Mouse (Mus musculus): ENCODE measurements at regions not wholly inside any gene's neighbourhood (a gene's known extent, or its start where the extent isn't known, plus 50 kb on each side); places are given as distances from the start of the nearest gene placed in this dataset.

DNA sequence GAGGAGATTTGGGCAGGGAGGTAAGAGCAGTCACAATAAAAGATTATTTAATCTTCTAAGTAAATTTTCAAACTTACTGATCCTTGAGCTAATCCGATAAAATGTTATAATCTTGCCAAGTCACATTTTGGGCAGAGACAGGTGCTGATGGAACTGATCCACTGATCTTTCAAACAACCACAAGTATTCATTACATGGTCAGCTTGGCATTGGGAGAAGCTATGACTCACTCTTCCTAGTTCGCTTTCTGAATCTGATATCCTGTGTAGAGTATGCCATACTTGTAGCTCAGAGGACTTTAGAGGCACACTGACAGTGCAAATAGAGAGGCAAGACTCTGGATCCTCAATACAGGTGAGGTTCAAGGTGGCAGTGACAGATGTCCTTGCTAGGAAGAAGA is 142.4 kb upstream of the Col1a2 start:
- Histone ChIP-seq H3K27ac (ENCODE audit: low read length) (no peak overlapping the region), H3K9ac (replicated peaks; ENCODE audit: low read depth, low read length) (no peak overlapping the region), H3K36me3 (ENCODE audit: control insufficient read depth, insufficient read depth, low read length) (no peaks in the 10 kb centered on the region), H3K27me3 (ENCODE audit: control insufficient read depth, insufficient read depth, low read length) (no peaks in the 10 kb centered on the region), H3K9me3 (ENCODE audit: control insufficient read depth, low read depth, low read length) (no peaks in the 10 kb centered on the region), H3K4me1 (ENCODE audit: control insufficient read depth, insufficient read depth, low read length) (no peaks in the 10 kb centered on the region), H3K4me2 (replicated peaks; ENCODE audit: low read depth, low read length) (no peak overlapping the region), H3K4me3 (ENCODE audit: low read depth, low read length) (no peak overlapping the region)
- no peak for ATAC-seq (ENCODE audit: insufficient number of reproducible peaks, insufficient read depth, low FRiP score, low read depth)
- WGBS, result 89% methylated on average over 2 of the region's 2 CpGs

DNA sequence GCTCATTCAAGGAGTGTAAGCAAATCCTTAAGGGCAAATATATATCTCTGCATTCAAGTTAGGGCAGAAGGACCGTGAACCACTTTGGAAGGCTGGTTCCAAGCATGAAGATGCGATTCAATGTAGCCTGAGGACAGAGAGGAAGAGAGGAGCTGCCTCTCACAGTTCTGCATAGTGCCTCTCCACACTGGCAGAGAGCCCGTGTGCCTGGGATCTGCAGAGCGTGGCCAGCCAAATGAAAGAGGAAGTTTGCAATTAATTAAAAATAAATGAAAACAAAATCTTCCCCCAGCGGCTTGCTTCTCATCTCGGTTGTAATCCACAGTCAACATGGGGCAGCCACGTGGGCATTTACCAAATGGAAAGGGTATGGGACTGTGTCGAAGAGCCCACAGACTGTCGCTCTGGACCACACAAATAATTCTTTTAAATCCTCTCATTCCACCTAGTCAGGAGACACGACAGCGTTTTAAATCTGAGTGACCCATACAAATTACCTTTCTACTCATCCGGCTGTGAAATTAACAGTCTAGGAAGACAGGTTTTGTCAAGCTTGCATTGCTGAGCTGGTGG is 129.1 kb upstream of the Col1a2 start:
- H3K4me1 ChIP-seq (ENCODE audit: control insufficient read depth, insufficient read depth, low read length), result 0 out of 2 replicates have a peak, but pooled peaks cover 1% of the 10 kb centered on the region
- H3K27me3 ChIP-seq (ENCODE audit: control insufficient read depth, insufficient read depth, low read length), result no peaks in the 10 kb centered on the region
- no peak overlapping the region for H3K4me3 ChIP-seq (ENCODE audit: low read depth, low read length)
- H3K4me2 ChIP-seq (replicated peaks; ENCODE audit: low read depth, low read length), result no peak overlapping the region
- H3K9ac ChIP-seq (replicated peaks; ENCODE audit: low read depth, low read length), result no peak overlapping the region
- WGBS, result 64% methylated on average over 12 of the region's 12 CpGs
- no peaks in the 10 kb centered on the region for H3K36me3 ChIP-seq (ENCODE audit: control insufficient read depth, insufficient read depth, low read length)
- no peak overlapping the region for H3K27ac ChIP-seq (ENCODE audit: low read length)
- H3K9me3 ChIP-seq (ENCODE audit: control insufficient read depth, low read depth, low read length), result no peaks in the 10 kb centered on the region
- no peak for ATAC-seq (ENCODE audit: insufficient number of reproducible peaks, insufficient read depth, low FRiP score, low read depth)

DNA sequence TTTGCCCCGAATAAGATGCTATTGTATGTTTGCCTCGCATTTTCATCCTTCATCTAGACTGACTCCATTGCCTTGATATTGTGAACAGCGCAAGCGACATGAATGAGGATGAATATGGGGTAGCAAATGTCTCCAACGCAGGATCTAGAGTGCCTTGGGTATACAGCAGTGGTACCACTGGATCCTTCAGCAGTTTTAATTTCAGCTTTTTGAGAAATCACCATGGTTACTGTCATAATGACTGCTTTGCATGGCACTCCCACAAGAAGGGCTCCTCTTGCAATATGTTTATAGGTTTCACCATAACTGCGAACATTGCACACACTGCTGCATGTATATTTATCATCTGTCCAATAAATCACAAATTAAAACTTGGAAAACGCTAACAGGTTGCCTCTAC is 107.8 kb upstream of the Col1a2 start:
- H3K9ac ChIP-seq (replicated peaks; ENCODE audit: low read depth, low read length), result no peak overlapping the region
- H3K4me2 ChIP-seq (replicated peaks; ENCODE audit: low read depth, low read length), result no peak overlapping the region
- ATAC-seq (ENCODE audit: insufficient number of reproducible peaks, insufficient read depth, low FRiP score, low read depth), result no peak
- no peaks in the 10 kb centered on the region for H3K36me3 ChIP-seq (ENCODE audit: control insufficient read depth, insufficient read depth, low read length)
- H3K27ac ChIP-seq (ENCODE audit: low read length), result no peak overlapping the region
- no peak overlapping the region for H3K4me3 ChIP-seq (ENCODE audit: low read depth, low read length)
- no peaks in the 10 kb centered on the region for H3K9me3 ChIP-seq (ENCODE audit: control insufficient read depth, low read depth, low read length)
- no peaks in the 10 kb centered on the region for H3K4me1 ChIP-seq (ENCODE audit: control insufficient read depth, insufficient read depth, low read length)
- WGBS, result 90% methylated on average over 7 of the region's 7 CpGs
- no peaks in the 10 kb centered on the region for H3K27me3 ChIP-seq (ENCODE audit: control insufficient read depth, insufficient read depth, low read length)

DNA sequence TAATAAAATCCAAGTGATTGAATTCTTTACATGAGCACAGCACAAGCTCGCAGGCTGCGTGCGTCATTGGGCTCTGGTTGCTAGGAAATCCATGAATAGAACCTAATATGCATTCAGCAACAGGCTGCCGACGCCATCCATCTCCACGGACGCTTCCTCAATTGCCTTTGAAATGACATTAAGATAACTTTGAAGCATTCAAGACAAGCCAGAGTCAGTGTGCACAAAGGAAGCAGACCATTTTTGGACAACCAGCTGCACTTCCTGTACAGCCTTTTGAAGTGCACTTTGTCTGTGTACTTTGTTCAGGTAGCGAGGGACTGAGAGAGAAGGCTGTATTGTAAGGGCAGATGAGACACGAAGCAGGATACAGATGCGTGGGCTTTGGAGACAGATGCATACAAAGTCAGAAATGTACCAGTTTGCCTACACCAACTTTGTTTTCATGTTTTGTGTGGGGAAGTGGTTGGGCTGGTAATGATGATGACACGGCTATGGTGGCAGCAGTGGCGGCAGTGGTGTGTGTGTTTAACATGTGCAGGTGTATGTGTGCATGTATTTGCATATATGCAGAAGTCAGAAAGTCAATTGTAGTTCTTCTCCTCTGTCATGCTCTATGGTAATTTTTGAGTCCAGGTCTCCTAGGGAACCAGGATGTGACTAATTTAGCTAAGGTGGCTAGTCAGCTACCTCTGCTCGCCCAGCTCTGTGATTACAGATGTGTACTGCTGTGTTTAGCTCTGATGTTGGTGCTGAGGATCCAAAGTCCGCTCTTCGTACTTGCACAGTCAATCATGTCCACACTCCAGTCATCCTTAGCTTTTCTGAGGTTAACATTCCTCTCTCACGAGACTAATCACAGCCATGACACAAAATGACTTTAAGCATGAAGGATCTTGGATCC is 106.7 kb upstream of the Col1a2 start:
- H3K4me3 ChIP-seq (ENCODE audit: low read depth, low read length), result no peak overlapping the region
- no peaks in the 10 kb centered on the region for H3K4me1 ChIP-seq (ENCODE audit: control insufficient read depth, insufficient read depth, low read length)
- H3K27me3 ChIP-seq (ENCODE audit: control insufficient read depth, insufficient read depth, low read length), result no peaks in the 10 kb centered on the region
- no peak for ATAC-seq (ENCODE audit: insufficient number of reproducible peaks, insufficient read depth, low FRiP score, low read depth)
- no peak overlapping the region for H3K27ac ChIP-seq (ENCODE audit: low read length)
- H3K9ac ChIP-seq (replicated peaks; ENCODE audit: low read depth, low read length), result no peak overlapping the region
- H3K36me3 ChIP-seq (ENCODE audit: control insufficient read depth, insufficient read depth, low read length), result no peaks in the 10 kb centered on the region
- 57% methylated on average over 16 of the region's 16 CpGs for WGBS
- no peak overlapping the region for H3K4me2 ChIP-seq (replicated peaks; ENCODE audit: low read depth, low read length)
- H3K9me3 ChIP-seq (ENCODE audit: control insufficient read depth, low read depth, low read length), result no peaks in the 10 kb centered on the region

DNA sequence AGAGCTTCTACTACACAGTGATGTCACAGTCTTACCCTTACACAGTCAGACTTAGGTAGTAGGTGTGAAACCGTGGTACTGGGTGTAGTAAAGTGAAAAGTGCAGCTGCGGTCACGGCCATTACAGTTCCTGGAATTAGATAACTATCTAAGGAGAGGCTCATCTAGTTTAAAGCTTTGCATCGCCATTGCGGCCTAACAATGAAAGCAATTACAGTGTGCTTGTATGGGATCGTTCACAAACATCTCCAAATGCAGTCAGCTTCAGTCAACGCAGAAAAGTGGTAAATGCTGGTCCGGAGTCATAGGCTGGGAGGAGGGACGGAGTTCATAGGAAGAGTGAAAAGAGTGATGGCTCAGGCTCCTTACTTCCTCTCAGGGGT is 106.0 kb upstream of the Col1a2 start:
- Histone ChIP-seq H3K4me1 (ENCODE audit: control insufficient read depth, insufficient read depth, low read length) (no peaks in the 10 kb centered on the region), H3K36me3 (ENCODE audit: control insufficient read depth, insufficient read depth, low read length) (no peaks in the 10 kb centered on the region), H3K27ac (ENCODE audit: low read length) (no peak overlapping the region), H3K4me3 (ENCODE audit: low read depth, low read length) (no peak overlapping the region), H3K9me3 (ENCODE audit: control insufficient read depth, low read depth, low read length) (no peaks in the 10 kb centered on the region), H3K4me2 (replicated peaks; ENCODE audit: low read depth, low read length) (no peak overlapping the region), H3K9ac (replicated peaks; ENCODE audit: low read depth, low read length) (no peak overlapping the region), H3K27me3 (ENCODE audit: control insufficient read depth, insufficient read depth, low read length) (no peaks in the 10 kb centered on the region)
- no peak for ATAC-seq (ENCODE audit: insufficient number of reproducible peaks, insufficient read depth, low FRiP score, low read depth)
- WGBS, result 85% methylated on average over 9 of the region's 9 CpGs

DNA sequence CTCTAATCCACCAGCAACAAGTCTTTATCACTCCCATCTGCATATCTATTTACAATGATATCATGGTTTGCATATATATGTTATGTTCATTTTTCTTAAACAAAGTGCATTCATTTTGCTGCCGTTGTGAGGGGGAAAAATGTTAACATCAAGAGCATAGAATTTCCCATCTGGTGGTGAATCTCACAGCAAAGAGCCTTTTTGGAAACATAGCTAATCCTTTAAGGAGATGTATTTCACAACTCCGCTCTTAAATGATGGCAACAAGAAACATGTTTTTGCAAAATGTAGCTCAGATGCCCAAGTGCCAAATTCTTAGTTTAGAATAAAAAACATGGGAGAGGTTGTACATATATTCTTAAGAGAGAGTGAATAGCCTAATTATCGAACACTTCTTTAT is 99.3 kb upstream of the Col1a2 start:
- Histone ChIP-seq H3K4me3 (ENCODE audit: low read depth, low read length) (no peak overlapping the region), H3K4me2 (replicated peaks; ENCODE audit: low read depth, low read length) (no peak overlapping the region), H3K27ac (ENCODE audit: low read length) (no peak overlapping the region), H3K36me3 (ENCODE audit: control insufficient read depth, insufficient read depth, low read length) (no peaks in the 10 kb centered on the region), H3K27me3 (ENCODE audit: control insufficient read depth, insufficient read depth, low read length) (no peaks in the 10 kb centered on the region), H3K4me1 (ENCODE audit: control insufficient read depth, insufficient read depth, low read length) (no peaks in the 10 kb centered on the region), H3K9ac (replicated peaks; ENCODE audit: low read depth, low read length) (no peak overlapping the region), H3K9me3 (ENCODE audit: control insufficient read depth, low read depth, low read length) (no peaks in the 10 kb centered on the region)
- no peak for ATAC-seq (ENCODE audit: insufficient number of reproducible peaks, insufficient read depth, low FRiP score, low read depth)
- WGBS, result 74% methylated on average over 3 of the region's 3 CpGs

DNA sequence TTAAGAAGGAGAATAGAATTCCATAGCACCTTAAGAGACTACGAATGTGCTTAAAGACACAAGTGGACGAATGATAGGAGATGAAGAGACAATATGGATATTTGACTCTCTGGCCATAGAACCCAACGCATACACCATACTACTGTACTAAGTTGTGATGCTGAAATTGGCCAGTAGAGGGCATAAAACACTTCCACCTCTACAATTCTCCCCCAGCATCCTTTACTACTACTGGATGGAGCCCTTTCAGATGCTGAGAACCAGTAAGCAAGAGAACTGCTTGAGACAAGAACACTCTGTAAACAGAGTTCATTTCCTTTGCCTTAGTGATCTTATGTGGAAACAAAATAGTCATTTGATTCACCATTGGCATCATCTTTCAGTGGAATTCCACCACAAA is 96.9 kb upstream of the Col1a2 start:
- WGBS, result 62% methylated on average over 3 of the region's 3 CpGs

DNA sequence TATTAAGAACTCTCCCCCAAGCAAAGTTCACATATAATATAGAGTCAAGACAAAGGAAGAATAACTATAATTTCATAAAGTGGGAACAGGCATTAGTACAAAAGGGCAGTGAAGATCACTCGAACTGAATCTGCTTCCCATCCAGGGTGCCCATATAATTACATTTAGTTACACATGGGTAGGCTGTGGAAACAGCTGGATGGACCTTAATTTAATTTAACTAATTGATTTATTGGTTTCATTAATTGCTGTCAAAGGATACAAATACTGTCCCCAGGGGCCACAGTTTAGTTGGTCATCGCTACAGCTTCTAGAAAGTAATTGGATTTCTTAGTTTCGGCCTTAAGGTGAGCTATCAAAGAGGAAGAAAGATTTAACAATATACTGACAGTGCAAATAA is 91.4 kb upstream of the Col1a2 start:
- no peaks in the 10 kb centered on the region for H3K36me3 ChIP-seq (ENCODE audit: control insufficient read depth, insufficient read depth, low read length)
- H3K9ac ChIP-seq (replicated peaks; ENCODE audit: low read depth, low read length), result no peak overlapping the region
- H3K27me3 ChIP-seq (ENCODE audit: control insufficient read depth, insufficient read depth, low read length), result no peaks in the 10 kb centered on the region
- WGBS, result 85% methylated on average over 3 of the region's 3 CpGs
- H3K9me3 ChIP-seq (ENCODE audit: control insufficient read depth, low read depth, low read length), result no peaks in the 10 kb centered on the region
- H3K4me3 ChIP-seq (ENCODE audit: low read depth, low read length), result no peak overlapping the region
- ATAC-seq (ENCODE audit: insufficient number of reproducible peaks, insufficient read depth, low FRiP score, low read depth), result no peak
- H3K27ac ChIP-seq (ENCODE audit: low read length), result no peak overlapping the region
- 0 out of 2 replicates have a peak, but pooled peaks cover 3% of the 10 kb centered on the region for H3K4me1 ChIP-seq (ENCODE audit: control insufficient read depth, insufficient read depth, low read length)
- no peak overlapping the region for H3K4me2 ChIP-seq (replicated peaks; ENCODE audit: low read depth, low read length)

More for the DNA sequence above, 96.9 kb upstream of the Col1a2 start:
- Histone ChIP-seq H3K9me3 (ENCODE audit: control insufficient read depth, low read depth, low read length) (no peaks in the 10 kb centered on the region), H3K9ac (replicated peaks; ENCODE audit: low read depth, low read length) (no peak overlapping the region), H3K4me3 (ENCODE audit: low read depth, low read length) (no peak overlapping the region), H3K27me3 (ENCODE audit: control insufficient read depth, insufficient read depth, low read length) (no peaks in the 10 kb centered on the region), H3K4me1 (ENCODE audit: control insufficient read depth, insufficient read depth, low read length) (no peaks in the 10 kb centered on the region), H3K27ac (ENCODE audit: low read length) (no peak overlapping the region), H3K4me2 (replicated peaks; ENCODE audit: low read depth, low read length) (no peak overlapping the region), H3K36me3 (ENCODE audit: control insufficient read depth, insufficient read depth, low read length) (no peaks in the 10 kb centered on the region)
- no peak for ATAC-seq (ENCODE audit: insufficient number of reproducible peaks, insufficient read depth, low FRiP score, low read depth)
